Mouse (Mus musculus) frontal cortex, postnatal 25 days (tissue): ENCODE measurements around the gene Spdl1.

Experiments used
- DNase-seq, 2 experiments: peaks; one replicate each; pipeline ENCODE4 v3.0.0; 2022; ENCODE audit warnings: low spot score in 2 of 2

Gene Spdl1

DNA sequence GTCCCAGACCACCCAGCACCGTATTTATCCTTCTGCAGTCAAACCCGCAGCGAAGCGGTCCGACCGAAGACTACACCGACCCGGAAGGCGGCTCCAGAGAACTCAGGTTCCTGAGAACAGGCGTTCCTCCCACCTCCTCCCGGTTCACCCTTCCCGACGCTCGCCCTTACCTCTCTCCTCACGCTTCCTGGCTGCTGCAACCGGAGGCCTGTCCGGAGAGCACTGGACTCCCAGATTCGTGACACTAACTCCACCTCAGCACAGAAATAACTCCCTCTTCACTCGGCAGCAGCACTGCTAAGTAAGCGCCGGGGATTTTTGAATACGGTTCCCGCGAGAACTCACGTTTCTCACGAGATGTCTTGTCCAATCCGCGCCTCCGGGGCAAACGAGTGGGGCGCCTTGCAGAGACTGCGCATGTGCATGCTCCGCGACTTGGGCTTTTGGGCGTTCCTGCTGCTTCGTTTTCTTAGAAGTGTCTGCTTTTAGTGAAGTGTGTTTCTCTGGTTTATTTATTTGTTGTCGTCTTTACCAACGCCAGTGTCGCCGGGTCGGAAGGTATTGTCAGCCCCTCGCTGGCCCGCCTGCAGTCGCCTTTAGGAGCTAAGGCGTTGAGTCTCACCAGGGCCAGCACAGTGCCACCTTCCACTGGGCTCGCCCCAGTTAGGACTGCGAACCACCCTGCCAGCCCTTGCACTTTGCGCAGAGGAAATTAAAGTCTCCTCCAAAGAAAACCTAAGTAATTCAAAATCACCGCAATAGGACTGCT lies at the start of gene Spdl1:
Spdl1 (minus strand) TSS at position 324 of the 769 bp plus-strand sequence.
- peak; percentile 94 to 96 for DNase-seq

DNA sequence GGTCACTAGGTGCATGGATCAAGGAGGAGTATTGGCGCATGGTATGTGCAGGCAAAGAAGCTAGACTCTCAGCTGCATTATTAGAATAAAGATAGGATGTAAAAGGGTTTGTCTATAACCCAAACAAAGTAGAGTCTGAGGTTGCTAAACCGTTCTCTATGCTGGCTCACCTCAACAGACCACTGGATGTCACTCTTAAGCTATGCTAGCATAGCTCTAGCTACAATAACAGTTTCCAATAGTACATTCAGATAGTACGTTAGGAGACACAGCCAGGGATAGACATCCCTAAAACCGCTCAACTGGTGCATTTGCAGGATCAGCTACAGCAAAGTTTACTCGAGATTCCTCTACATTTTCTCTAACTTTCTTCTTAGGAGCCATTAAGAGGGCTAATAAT lies 48.1 kb upstream of the Spdl1 start:
- no peak for DNase-seq

DNA sequence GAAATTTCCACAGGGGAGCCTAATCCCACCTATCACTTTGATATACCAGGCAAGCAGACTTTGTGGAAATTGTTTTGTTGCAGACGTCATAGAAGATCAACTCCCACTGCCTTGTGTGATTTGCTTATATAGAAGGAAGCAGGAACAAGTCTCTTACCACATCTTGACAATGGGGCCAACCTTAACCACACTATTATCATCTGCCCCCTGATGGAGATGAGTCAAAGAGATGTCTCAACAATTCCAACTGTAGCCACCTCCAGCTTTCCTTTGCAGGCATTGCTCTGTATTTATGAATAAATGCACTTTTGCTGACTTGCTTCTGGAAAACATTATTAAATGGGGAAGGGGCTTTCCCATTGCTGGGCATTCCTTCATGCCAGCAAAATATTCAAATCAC lies 46.2 kb upstream of the Spdl1 start:
- no peak for DNase-seq

DNA sequence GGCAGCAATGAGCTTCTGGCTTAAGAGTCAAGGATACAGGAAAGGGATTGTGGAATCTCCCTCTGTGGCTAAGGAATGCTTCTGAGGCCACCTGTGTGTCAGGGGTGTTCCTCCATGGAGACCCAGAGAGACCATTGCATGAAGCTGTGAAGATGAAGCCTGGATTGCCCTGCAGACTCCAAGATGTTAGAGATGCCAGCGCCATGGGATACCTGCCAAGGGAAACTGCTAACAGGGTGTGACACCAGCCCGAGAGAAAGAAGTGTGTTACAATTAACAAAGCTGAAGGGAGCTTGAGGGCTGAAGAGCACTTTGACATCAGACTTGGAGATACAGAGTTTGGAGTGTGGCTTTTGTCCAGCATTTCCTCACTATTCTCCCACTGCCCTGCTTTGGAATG lies 40.4 kb upstream of the Spdl1 start:
- no peak for DNase-seq

DNA sequence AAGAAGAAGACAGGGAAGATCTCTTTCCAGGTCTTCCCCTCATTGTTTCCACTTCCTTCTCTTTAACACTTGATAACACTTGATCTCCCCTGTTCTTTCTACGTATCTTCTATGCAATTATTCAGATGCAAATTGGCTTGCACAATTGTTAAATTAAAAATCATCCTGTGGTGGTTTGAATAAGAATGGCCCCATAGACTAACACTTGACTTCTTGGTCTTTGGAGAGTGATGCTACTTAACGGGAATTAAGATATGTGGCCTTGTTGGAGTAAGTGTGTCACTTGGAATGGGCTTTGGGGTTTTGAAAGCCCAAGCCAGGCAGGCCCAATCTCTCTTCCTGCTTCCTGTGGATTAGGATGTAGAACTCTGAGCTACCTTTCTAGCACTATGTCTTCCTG lies 39.0 kb upstream of the Spdl1 start:
- DNase-seq = no peak

DNA sequence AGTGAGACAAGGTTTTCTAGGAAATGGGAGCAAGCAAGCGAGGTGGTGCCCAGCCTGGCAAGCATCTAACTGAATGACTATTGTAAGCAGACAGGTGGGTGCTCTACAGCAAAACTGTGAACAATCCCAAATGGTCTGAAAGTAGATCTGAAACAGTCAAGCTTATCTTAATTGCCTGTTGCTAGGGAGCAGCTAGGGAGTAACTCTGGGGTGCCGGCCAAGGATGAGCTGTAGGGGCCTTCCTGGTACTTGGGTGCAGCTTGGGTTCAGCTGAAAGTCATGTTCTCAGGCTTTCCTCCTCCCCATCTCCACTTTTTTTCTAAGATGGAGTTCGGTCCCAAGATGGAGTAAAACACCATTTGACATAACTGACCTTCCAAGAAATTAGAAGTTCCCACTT lies 38.5 kb upstream of the Spdl1 start:
- no peak for DNase-seq

DNA sequence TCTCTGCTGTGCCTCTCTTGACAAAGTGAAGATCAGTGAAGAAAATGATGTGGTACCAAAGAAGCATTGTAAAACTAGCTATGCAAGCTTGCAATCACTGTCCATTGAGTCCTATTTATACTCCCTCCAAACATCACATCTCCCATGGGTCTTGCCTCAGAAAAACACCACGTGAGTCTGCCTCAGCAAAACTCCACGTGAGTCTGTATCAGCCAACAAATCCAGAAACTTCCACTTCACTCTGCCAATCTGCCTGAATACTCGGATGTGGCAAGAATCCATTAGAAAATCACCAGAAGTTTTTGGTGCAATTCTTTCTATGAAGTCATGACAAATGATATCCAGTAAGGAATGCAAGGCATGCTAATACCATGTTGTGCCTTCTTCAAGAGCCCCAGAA lies 38.0 kb upstream of the Spdl1 start:
- no peak for DNase-seq

DNA sequence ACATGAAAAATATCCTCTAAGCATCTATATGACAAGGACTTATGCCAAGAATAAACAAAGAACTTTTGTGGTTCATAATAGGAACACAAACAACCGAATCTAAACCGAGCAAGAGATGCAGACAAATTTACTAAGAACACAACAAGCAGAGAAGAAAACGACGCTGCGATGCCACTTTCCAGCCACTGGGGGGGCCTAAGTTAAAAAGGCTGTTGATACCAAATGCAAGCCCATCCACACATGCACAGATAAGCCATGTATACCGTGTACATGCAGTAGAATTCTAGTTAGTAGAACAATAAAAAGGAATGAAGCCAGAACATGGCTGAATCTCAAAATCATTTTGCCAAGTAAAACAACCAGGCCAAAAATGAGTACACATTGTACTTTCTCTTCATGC lies 35.2 kb upstream of the Spdl1 start:
- DNase-seq = no peak

DNA sequence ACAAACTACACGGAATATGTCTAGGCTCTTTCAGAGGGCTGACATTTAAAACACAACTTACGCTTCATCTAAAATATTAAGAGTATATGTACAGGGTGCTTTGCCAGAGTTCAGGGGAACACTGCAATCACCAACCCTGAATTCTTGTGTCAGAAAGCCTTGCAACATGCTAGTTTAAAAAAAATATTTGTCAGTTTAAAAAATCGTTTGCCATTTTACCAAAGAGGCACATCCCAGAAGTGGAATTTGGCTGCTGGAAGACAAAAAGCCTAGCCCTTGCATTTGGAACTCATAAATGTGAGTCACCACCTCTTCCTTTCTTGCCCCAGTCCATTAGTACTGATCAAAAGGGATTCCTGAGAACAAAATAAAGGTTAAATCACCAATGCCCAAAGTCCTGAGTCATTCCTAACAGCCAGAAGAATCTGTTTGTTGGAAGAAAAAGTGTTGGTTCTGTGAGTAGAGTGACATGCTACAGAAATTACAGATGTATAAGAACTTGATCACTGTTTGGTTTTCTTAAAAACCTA lies 32.4 kb upstream of the Spdl1 start:
- DNase-seq = no peak

DNA sequence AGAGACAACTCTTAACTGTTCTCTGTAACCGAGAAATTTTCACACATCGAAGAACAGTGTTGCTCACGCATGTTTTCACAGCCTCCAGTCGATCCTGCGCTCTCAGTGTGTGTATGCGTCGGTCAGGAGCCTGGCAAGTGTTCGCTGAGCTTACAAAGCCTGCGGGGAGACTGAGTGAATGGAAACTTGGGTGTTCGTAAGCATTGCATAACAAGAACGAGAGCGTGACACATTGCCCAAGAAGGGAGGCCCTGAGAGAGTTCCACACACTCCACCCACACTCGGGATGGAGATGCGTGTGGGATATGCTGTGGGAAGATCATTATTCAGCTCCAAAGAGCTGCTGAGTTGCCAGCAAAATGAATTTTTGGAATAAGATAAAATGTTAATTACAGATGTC lies 31.7 kb upstream of the Spdl1 start:
- peak in 1 of 2 experiments; percentile 45 for DNase-seq

DNA sequence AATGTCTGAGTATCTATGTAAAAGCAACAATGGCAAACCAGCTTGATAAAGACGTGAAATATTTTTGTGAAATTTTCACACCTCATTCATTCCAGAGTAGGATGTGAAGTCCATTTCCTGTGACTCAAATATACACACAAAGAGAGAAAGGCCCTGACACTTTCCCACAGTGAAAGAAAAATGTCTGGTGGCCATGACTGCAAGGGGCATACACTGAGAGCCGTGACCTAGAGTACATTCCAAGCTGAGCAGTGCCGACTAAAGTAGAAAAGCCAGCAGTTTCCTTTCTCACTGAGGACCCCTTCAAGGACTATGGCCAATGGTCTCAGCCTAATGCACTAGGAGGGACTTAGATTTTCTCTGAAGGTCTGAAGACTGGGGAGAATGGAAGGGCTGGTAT lies 23.2 kb upstream of the Spdl1 start:
- DNase-seq = no peak

DNA sequence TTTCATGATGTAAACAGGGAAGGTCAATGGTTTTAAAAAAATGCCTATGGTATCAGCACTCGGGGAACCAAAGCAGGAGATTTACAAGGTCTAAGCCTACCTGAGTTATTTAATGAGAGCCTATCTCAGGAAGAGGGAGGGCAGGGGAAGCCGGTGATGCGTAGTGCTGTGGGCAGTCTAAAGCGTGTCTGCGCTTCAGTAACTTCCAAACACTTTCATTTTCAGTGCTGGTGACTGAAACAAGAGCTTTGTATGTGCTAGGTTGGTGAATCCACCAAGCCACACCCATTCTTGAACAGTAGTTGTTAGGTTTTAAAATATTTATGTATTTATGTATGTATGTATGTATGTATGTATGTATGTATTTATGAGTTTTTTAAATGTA lies 12.8 kb upstream of the Spdl1 start:
- no peak for DNase-seq

DNA sequence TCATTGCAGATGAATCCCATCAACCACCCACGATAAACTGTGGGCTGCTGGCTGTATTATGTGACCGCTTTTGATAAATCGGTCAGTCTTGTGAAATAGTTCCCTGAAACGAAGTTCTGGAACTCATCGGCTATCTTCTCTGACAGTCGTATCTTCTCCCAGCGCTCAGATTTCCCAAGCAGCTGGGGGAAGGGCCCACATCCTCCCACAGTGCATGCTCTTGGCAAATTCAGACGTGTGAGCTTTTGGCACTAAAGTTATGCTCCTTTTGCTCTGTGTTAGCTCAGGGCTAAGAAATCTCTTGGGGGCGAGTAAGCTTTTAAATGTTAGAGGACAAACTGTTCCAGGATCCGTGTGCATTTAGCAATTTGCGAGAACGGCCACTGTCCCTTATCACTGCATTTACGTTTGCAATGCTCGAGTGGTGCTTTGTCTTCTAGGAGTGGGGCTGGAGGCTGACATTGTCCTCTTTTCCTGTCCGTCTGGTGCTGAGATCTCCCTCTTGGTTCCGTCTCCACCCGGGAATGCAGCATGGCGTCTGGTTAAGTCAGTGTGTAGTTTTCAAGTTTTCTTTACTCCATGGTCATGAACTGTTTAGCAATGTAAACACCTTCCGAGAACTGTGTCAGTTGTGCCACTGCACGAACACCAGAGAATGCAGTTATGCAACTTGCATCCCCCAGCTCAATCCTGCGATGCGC lies 12.3 kb upstream of the Spdl1 start:
- no peak for DNase-seq

DNA sequence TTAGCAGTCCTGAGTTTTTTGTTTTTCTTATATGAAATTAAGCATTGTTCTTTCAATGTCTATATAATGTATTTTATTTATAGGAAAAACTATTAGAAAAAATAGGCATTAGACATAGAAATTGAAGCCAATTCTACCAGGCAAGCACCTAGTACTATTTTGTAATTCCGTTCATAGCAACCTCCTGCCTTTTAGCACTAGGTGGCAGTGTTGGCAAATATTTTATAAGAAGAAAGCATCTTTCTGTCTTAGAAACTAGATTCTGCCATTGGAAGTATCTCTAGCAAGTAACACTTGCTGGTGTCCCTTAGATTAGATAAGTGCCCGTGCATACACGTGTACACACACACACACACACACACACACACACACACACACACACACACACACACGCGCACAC lies 10.1 kb upstream of the Spdl1 start:
- no peak for DNase-seq

DNA sequence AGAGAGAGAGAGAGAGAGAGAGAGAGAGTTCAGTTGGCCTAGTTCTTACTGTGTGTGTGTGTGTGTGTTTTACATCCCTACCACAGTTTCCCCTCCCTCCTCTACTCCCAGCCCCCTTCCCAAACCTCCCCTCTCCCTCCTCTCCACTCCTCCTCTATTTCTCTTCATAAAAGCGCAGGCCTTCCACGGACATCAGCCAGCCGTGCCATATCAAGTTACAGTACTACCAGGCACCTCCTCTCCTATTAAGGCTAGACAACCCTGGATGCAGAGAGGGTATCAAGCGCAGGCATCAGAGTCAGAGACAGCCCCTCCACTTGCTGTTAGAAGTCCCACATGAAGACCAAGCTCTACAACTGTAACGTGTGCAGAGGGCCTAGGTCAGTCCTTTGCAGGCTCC lies 6.8 kb upstream of the Spdl1 start:
- DNase-seq = no peak

DNA sequence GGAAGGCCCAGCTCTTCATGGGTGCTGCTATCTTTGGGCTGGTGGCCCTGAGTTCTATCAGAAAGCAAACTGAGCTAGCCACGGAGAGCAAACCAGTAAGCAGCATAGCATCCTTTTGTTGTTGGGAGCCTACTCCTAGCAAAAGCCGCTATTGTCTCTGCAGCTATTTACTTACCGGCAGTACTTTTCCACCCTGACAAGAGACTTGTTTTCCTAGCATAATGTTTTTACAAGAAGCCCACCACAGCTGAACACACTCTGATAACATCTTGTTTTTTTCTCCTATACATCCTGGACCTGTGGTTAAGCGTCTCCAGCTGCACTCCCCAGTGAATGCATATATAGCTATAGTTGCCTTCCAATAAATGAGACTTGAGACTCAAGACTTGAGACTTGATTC lies 5.6 kb upstream of the Spdl1 start:
- DNase-seq = no peak

DNA sequence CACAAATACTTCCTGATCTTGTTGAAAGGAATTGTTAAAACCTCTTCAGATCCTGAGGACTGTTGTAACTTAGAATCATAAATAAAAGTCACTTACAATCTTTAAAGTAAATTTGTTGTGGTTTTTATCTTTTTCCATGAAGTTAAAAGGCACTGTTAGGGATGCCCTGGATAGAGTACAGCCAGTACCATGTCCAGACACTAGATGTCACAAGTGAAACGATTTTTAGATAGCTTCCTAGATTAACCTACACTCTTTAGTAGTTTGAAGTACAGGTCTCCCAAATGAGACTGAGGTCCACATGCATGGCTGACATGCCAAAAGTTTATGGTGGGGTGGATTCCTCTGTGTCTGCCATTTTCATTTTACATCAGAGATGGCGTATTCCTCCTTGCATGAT lies 2.8 kb upstream of the Spdl1 start:
- DNase-seq = no peak

DNA sequence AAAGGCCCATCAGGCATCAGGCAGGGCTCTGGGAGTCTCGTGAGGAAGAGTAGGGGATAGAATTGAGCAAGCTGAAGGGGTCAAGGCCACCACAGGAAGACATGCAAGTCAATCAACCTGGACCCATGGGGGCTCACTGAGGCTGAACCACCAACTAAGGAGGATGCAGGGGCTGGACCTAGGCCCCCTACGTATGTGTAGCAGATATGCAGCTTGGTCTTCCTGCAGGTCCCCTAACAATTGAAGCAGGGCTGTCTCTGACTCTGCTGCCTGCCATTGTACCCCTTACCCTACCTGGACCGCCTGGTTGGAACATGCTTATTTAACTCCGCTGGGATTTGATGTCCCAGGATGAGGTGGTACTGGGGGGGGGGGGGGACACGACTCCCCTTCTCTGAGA lies 763 bp downstream of the Spdl1 start:
- DNase-seq = no peak

DNA sequence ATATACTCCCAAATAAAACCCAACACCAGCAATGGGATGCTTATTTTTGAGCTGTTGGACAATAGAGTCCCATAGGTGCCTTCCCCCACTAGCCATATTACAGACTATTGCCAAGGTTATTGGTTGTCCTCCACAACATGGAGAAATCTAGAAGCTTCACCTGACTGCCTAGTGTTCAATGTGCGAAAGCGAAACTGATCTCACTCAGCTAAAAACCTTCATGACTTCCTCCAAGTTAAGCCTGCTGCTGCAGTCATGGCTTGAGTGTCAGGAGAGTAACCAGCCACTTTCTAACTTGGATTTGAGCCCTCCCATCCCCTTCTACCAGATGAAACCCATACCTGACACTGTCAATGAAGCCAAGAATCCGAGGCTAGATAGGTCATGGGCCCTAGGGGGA lies 5.6 kb downstream of the Spdl1 start:
- no peak for DNase-seq

DNA sequence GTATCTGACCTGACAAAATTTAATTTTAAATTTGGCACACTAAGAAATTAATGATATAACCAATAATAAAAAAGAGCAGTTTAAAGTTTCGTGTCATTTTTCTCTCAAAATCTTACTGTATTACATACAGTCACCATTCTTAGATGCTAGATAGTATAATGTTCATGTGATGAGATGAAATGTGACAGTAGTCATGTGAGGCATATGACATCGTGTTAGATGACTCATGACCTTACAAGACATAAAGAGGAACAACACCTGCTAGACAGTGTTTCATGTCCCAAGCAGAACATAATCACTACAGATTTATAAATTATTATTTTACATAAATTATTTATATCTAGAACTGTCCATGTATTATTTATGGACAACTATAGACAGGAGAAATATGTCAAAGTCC lies 6.5 kb downstream of the Spdl1 start:
- no peak for DNase-seq

DNA sequence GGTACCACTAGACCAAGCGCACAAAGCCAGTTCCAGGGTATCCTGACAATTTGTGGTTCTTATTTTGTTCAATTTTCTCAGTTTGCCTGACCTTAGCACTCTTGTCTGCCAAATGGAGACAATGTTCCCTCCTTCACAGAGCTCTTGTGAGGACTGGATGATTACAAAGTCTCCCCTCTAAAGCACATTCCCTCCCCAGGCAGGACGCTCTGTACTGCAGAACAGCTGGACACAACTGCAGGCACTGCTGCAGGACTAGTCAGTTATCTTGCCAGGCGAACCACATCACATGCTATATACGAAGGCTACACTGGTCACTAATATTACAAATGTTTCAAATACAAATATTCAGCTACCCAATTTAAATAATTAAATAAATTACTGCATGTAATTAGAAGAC lies 8.7 kb downstream of the Spdl1 start:
- DNase-seq = no peak

DNA sequence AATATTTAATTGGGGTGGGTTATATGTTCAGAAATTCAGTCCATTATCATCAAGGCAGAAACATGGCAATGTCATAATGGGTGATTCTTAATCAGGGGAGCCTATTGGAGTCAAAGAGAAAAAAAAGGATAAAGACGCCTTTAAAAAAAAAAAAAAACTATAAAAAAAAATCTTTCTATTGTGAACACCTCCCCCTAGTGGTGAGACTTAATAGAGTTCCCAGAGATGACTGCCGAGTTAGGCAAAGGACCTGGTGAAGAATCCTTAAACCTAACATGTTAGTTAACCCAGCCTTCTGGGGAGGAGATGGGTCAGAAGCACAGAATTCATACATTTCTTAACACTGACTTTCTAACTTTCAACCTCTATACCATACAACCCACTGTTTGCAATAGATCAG lies 18.7 kb downstream of the Spdl1 start:
- no peak for DNase-seq

DNA sequence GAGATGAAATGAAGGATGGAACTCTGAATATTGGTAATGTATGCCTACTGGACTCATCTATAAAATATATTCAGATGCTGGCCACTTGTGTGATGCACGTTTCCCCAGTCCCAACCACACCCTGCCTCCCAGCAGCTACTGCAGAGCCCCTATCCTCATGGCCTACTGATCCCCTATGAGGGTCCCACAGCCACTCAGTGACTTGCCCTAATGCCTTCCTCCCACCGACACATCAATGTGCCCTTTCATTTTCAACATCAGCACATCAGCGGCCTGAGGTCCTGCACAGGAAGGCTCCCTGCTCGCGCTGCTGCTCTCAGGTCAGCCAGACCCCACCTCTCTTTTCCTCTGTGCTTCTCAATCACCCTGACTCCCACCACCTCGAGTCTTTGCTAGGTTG lies 19.1 kb downstream of the Spdl1 start:
- DNase-seq = no peak
